Mouse (Mus musculus) lung, embryonic 16.5 days (tissue): ENCODE data around the gene Atf6b. TPM values are rescaled to one million over a fixed set of nuclear protein-coding genes. Genes with fewer than 3 reads are reported as not detected.

Experiments used
- ATAC-seq: fragments of 200-750 bp; cut with Nextera tagmentation; 2 replicates; pipeline ENCODE4 v1.8.0; 2017; ENCODE audit warnings: low read depth, mild to moderate bottlenecking, moderate library complexity
- H3K27ac ChIP-seq: fragments of 300-500 bp; sonication (generic); 2 replicates; pipeline ENCODE4 v1.5.1; 2014; ENCODE audit warnings: mild to moderate bottlenecking, control low read depth, low read length
- H3K27me3 ChIP-seq: fragments of 300-500 bp; sonication (generic); 2 replicates; pipeline ENCODE4 v1.6.1; 2014; ENCODE audit warnings: low read depth, low read length, mixed read lengths; ENCODE audit not compliant: control insufficient read depth, insufficient read depth
- H3K36me3 ChIP-seq: fragments of 300-500 bp; sonication (generic); 2 replicates; pipeline ENCODE4 v1.6.1; 2014; ENCODE audit warnings: low read length; ENCODE audit not compliant: control insufficient read depth, insufficient read depth
- H3K4me1 ChIP-seq: fragments of 300-500 bp; sonication (generic); replicated peaks from 2 replicates; pipeline ENCODE4 v1.6.1; 2014; ENCODE audit warnings: low read length, mixed read lengths; ENCODE audit not compliant: control insufficient read depth, insufficient read depth
- H3K4me2 ChIP-seq: fragments of 300-500 bp; sonication (generic); 2 replicates; pipeline ENCODE4 v1.6.1; 2014; ENCODE audit warnings: low read depth, low read length, control low read depth
- H3K4me3 ChIP-seq: fragments of 300-500 bp; sonication (generic); 2 replicates; pipeline ENCODE4 v1.5.1; 2014; ENCODE audit warnings: mild to moderate bottlenecking, low read length, control low read depth
- H3K9ac ChIP-seq: fragments of 300-500 bp; sonication (generic); 2 replicates; pipeline ENCODE4 v1.6.1; 2014; ENCODE audit warnings: low read length, control low read depth
- H3K9me3 ChIP-seq: fragments of 300-500 bp; sonication (generic); 2 replicates; pipeline ENCODE4 v1.6.1; 2016; ENCODE audit warnings: low read length; ENCODE audit not compliant: control insufficient read depth
- WGBS: fragments of 180-500 bp; shearing (Covaris S2); extraction: QIAGEN DNeasy Blood & Tissue Kit; methylation state at CpG from one replicate; pipeline ENCODE4 v1.1.7; 2014; 5-methylcytosine and 5-hydroxymethylcytosine counted together
- polyA plus RNA-seq: library from polyadenylated mRNA; unstranded; fragments of >200 nt; fragmentation: Nextera tagmentation; extraction: Ambion mirVana; gene quantifications from 2 replicates; pipeline ENCODE4 v1.2.1, GENCODE M21; 2015

Atf6b gene
- polyA plus RNA-seq, 1 experiment from 2014 or later: 80.0 TPM

DNA sequence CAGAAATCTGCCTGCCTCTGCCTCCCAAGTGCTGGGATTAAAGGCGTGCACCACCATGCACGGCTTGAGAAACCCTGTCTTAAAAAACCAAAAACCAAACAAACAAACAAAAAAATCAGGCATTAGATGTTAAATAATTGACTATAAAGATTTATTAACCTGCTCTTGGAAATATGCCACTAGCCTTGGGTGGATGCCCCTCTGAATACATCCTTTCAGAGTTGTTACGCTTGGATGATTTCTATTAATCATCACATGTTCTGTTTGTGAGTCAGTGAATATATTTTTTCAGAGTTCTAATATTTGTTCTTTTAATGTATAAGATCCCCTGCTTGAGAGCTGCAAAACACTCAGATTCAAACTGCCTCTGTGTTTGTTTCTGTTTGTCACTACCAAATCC, 22.0 kb upstream of the Atf6b start:
- Histone ChIP-seq H3K27me3 (peaks cover 11% of the 10 kb centered on the region), H3K9me3 (no peaks in the 10 kb centered on the region), H3K36me3 (peaks cover 7% of the 10 kb centered on the region; the same call in 1 of the 2 replicates), H3K4me3 (no peak overlapping the region), H3K9ac (no peak overlapping the region), H3K4me1 (peaks cover 19% of the 10 kb centered on the region), H3K4me2 (no peak overlapping the region), H3K27ac (no peak overlapping the region)
- WGBS: 89% methylated on average over 3 of the region's 3 CpGs
- no peak for ATAC-seq

DNA sequence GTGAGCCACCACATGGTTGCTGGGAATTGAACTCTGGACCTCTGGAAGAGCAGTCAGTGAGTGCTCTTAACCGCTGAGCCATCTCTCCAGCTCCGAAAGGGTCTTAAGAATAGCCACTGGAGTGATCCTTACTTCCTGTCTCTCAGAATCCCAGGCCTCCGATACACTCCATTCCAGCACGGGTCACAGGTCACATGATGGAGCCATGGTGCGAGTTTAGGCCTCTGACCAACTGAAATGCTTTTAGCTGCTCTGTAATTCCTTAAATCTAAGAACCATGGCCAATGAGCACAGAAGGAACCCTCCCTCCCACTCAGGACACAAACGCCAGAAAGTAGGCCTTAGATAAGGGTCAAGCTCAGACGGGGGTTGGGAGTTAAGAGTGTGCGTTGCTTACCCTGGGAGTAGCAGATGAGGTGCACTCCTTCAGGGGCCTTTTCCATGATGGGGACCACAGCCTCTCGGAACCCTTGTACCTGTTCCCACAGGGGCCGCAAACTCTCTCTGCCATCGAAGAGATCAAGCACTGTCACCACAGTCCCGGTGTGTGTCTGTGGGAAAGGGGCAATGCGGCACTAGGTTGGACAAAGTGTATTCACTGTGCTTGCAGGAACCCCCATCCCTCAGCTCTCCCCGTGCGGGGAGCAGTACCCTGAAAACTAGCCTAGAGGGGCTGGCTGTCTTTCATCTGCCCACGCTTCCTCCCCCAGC, 20.7 kb upstream of the Atf6b start:
- Histone ChIP-seq H3K27ac (peak overlapping the region; percentile 84; the same call in 1 of the 2 replicates), H3K9me3 (no peaks in the 10 kb centered on the region), H3K9ac (peak overlapping the region; percentile 73), H3K4me2 (peak overlapping the region; percentile 88), H3K36me3 (peaks cover 7% of the 10 kb centered on the region; the same call in 1 of the 2 replicates), H3K27me3 (peaks cover 24% of the 10 kb centered on the region), H3K4me3 (peak overlapping the region; percentile 79), H3K4me1 (peaks cover 24% of the 10 kb centered on the region)
- ATAC-seq: no peak
- 51% methylated on average over 16 of the region's 16 CpGs for WGBS

DNA sequence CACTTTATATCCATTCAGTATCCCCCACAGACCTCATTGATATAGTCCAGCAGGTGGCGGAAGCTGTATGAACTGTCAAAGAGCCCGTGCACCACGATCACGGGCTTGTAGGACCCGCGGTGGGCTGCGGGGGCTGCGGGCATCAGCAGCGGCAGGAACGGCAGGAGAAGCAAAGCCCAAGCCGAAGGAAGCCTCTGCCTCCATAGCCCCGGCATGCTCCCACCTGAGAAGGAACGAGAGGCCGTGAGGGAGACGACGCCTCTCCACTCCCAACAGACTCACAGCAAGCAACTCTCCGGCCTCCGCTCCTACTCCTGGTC, 20.2 kb upstream of the Atf6b start:
- no peaks in the 10 kb centered on the region for H3K9me3 ChIP-seq
- peak overlapping the region; percentile 73 for H3K9ac ChIP-seq
- H3K4me2 ChIP-seq: peak overlapping the region; percentile 88
- peaks cover 7% of the 10 kb centered on the region; the same call in 1 of the 2 replicates for H3K36me3 ChIP-seq
- H3K4me1 ChIP-seq: peaks cover 26% of the 10 kb centered on the region
- WGBS: 0% methylated on average over 18 of the region's 18 CpGs
- H3K27me3 ChIP-seq: peaks cover 29% of the 10 kb centered on the region
- peak; percentile 23; the same call in 1 of the 2 replicates for ATAC-seq
- peak overlapping the region; percentile 84 for H3K27ac ChIP-seq
- peak overlapping the region; percentile 79 for H3K4me3 ChIP-seq

GRCm38 (mm10) chr17:34627093-34627942, 19.6 kb upstream of the Atf6b start:
- under 1% methylated on average over 38 of the region's 45 CpGs for WGBS
- peak; percentile 86 for ATAC-seq
- H3K27me3 ChIP-seq: peaks cover 35% of the 10 kb centered on the region
- H3K4me2 ChIP-seq: peak overlapping the region; percentile 88
- H3K36me3 ChIP-seq: 0 out of 2 replicates have a peak, but pooled peaks cover 7% of the 10 kb centered on the region
- peak overlapping the region; percentile 79 for H3K4me3 ChIP-seq
- H3K27ac ChIP-seq: peak overlapping the region; percentile 94
- H3K9me3 ChIP-seq: no peaks in the 10 kb centered on the region
- H3K9ac ChIP-seq: peak overlapping the region; percentile 73
- H3K4me1 ChIP-seq: peaks cover 32% of the 10 kb centered on the region

DNA sequence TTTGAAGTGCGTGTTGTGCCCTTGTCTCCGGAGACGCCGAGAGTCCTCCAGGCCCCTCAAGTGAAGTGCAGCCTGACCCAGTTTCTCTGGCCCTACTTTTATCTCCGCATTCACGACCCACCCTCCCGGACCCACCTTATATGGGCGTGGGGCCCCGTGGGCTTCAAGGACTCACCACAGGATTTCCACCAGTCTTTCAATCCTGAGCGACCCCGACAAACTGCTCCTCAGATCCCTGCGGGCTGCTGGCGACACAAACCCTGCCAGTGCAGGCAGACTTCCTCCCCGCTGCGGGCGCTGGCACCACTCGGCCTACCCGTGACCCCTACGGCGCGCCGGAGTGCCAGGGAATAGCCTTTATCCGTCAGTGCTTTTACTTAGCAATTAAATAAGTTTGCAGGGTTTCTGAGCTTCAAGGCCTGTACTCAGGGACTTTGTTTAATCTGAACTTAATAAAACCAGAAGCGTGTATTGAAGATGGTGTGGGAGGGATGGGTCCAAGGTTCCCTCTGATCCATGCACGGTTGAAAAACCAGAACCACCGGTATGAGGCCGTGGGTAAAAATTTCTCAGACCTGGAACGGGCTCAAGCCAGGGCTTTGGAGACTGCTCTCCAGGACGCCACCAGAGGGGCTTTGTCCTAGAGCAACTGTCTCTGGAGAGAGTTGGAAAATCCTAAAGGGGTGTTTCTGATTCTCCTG, 18.9 kb upstream of the Atf6b start, which contains the start of gene Ppt2:
Ppt2 (minus strand) TSS at position 568 of the 701 bp plus-strand sequence.
- H3K4me3 ChIP-seq: peak within 1 kb of the TSS; percentile 79
- no peak; the same call in none of the 2 replicates for ATAC-seq
- 0 out of 2 replicates have a peak, but pooled peaks cover 7% of the 10 kb centered on the region for H3K36me3 ChIP-seq
- no peaks in the 10 kb centered on the region for H3K9me3 ChIP-seq
- peak within 1 kb of the TSS; percentile 73 for H3K9ac ChIP-seq
- peaks cover 32% of the 10 kb centered on the region for H3K4me1 ChIP-seq
- peaks cover 42% of the 10 kb centered on the region for H3K27me3 ChIP-seq
- H3K4me2 ChIP-seq: peak within 1 kb of the TSS; percentile 88
- peak within 1 kb of the TSS; percentile 94 for H3K27ac ChIP-seq
- 2% methylated on average over 29 of the region's 29 CpGs for WGBS

DNA sequence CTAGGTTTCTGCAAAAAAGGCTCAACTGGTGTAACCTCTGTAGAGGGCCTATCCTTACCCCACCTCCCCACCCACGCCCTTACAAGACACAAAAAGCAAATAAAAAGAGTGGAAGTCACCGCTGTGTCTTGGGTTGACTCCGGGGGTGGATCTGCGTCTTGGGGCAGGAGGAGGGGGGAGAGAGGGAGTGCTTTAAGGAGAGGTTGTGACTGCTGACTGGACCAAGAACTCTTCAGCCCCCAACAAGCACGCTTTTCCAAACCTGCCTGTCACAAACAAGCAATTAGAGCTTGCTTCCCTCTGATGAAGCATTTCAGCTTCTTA, 18.3 kb upstream of the Atf6b start:
- WGBS: 33% methylated on average over 5 of the region's 5 CpGs
- H3K27me3 ChIP-seq: peaks cover 47% of the 10 kb centered on the region
- no peaks in the 10 kb centered on the region for H3K9me3 ChIP-seq
- H3K36me3 ChIP-seq: 0 out of 2 replicates have a peak, but pooled peaks cover 4% of the 10 kb centered on the region
- H3K4me1 ChIP-seq: peaks cover 32% of the 10 kb centered on the region
- peak overlapping the region; percentile 79 for H3K4me3 ChIP-seq
- no peak for ATAC-seq
- peak overlapping the region; percentile 94; the same call in 1 of the 2 replicates for H3K27ac ChIP-seq
- peak overlapping the region; percentile 88 for H3K4me2 ChIP-seq
- peak overlapping the region; percentile 73 for H3K9ac ChIP-seq

- Histone ChIP-seq H3K27ac (peak within 1 kb of the TSS; percentile 94), H3K9me3 (no peaks in the 10 kb centered on the region), H3K9ac (peak within 1 kb of the TSS; percentile 73), H3K4me3 (peak within 1 kb of the TSS; percentile 79), H3K27me3 (peaks cover 51% of the 10 kb centered on the region), H3K4me1 (peaks cover 32% of the 10 kb centered on the region), H3K4me2 (peak within 1 kb of the TSS; percentile 88), H3K36me3 (0 out of 2 replicates have a peak, but pooled peaks cover 3% of the 10 kb centered on the region)
- no peak for ATAC-seq
- WGBS: 2% methylated on average over 14 of the region's 16 CpGs
Measured at GRCm38 (mm10) chr17:34629221-34629751, 17.7 kb upstream of the Atf6b start, which contains the start of gene Prrt1. Gene Prrt1 (plus strand): TSS chr17:34629533.

- peak overlapping the region; percentile 17; the same call in 1 of the 2 replicates for H3K4me3 ChIP-seq
- no peaks in the 10 kb centered on the region for H3K9me3 ChIP-seq
Measured at GRCm38 (mm10) chr17:34629796-34630603, 16.9 kb upstream of the Atf6b start.

More at GRCm38 (mm10) chr17:34629796-34630603, 16.9 kb upstream of the Atf6b start:
- peaks cover 32% of the 10 kb centered on the region for H3K4me1 ChIP-seq
- peaks cover 53% of the 10 kb centered on the region for H3K27me3 ChIP-seq
- 27% methylated on average over 12 of the region's 12 CpGs for WGBS
- H3K4me2 ChIP-seq: peak overlapping the region; percentile 41
- no peak for ATAC-seq
- no peak overlapping the region for H3K27ac ChIP-seq
- H3K9ac ChIP-seq: no peak overlapping the region
- 0 out of 2 replicates have a peak, but pooled peaks cover 3% of the 10 kb centered on the region for H3K36me3 ChIP-seq
